Mouse (Mus musculus): ENCODE measurements around the gene Car15.

DNA sequence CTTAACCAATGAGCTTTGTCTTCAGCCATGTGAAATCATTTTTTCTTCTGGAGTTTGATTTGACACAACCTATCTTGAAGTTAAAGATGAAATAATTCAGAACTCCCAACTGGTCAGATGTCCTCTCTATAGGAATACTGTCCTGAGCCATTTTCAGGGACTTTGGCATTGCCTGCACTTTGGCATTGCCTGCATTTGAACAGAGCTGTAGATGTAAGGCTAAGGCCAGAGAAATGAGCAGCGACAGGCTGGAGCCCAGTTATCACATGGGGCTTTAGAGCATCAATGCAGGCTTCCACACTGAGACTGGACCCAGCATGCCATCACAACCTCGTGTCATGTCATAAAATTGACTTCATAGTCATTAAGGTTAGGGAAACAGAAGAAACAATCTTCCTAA lies 15.1 kb upstream of the Car15 start:
- TF ChIP-seq POLR2A (IDR thresholded peaks at IDR 0.05; ENCODE audit: control insufficient read depth, low read depth, low read length), result no peak
- no peak for TF ChIP-seq CTCF (IDR thresholded peaks at IDR 0.05; ENCODE audit: control insufficient read depth, insufficient read depth, insufficient replicate concordance, low read depth, low read length)
